Mouse (Mus musculus) spleen, adult 18-20 months (tissue): Measurements from ENCODE around the gene Fam184a.
"Not testable (repeated sequence)": the region's sequence is repeated elsewhere in the genome, so short reads cannot be mapped to it uniquely, and the experiment has no call there.

Source experiments
- DNase-seq, 2 experiments: peaks; one replicate each; pipeline ENCODE4 v3.0.0; 2022; ENCODE audit warnings: mixed read lengths in 2 of 2

Fam184a gene

DNA sequence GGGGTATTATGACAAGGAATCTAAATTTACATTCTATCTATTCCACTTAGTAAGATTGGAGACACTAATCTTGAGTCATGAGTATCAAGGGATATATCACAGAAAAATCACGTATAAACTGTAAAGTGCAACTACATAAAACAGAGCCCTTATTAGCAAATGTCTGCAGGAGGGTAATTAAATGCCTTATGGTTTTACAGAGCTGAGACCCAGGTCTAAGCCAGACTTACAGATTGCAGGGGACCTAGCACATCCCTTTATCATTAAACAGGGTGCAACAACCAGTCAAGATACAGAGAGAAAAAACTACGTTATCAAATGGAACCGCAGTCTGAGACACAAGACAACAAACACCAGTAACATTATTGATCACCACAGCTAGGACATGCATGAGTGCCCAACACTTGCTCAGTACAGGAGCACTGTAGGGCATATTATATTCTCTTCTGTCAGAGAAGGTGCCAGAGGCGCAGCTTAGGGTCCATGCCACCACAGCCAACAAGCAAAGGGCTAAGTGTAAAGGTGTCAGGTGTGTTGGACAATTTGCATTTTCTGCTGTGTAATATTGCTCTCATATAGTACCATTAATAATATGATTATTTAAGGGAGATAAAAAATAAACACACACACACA is 61.9 kb downstream of the Fam184a start:
- no peak for DNase-seq

DNA sequence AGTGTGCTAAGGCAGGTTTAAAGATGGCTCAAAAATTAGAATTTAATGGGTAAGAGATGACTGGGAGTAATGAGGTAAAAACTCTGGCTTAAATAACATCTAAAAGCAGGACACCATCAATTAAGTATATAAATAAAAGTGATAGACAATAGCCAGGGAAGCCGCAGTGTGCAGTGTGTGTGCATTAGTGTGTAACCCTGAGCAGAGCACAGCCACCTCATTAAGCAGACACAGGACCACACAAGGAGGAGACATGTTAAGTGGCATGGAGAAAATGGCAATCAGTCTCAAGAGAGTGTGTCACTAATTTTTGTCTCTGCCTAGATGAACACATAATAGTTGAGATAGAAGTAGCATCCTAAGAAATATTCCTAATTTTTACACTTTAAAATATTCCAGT is 62.4 kb downstream of the Fam184a start:
- DNase-seq, result no peak

DNA sequence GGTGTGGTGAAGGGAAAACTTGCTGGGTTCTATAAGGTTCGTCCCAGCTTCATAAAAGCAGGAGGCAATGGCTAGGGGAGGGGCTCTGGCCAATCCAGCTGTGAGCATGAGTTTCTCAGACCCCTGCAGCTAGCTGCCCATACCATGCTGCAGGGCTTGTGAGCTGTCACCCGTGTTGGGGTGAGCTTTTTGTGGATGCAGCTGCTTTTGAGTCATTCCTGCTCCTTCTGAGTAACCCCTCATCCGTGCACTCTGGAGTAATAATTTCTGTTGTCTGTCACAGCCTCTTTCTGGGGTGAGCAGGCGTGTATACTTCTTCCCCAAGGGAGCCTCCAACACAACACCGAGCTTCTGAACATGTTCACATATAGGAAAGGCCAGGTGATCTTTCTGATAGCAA is 63.0 kb downstream of the Fam184a start:
- no peak for DNase-seq

DNA sequence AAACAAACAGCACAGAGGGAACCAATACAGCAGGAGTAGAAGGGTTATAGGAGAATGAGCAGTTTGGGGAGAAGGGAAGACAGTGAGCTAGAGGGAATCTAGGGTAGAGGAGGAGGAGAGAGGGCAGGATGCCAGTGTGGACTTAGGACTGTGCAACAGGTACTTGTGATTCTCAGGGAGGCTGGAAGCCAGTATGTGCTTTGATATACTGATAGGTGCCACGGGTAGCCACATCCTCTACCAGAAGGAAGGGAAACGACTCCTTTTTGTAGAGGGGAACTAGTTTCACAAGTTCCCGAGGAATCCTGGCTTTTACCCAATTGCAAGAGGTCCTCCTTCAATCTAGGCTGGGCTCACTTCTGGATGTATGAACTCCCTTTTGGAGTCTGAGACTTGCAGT is 65.1 kb downstream of the Fam184a start:
- no peak for DNase-seq

DNA sequence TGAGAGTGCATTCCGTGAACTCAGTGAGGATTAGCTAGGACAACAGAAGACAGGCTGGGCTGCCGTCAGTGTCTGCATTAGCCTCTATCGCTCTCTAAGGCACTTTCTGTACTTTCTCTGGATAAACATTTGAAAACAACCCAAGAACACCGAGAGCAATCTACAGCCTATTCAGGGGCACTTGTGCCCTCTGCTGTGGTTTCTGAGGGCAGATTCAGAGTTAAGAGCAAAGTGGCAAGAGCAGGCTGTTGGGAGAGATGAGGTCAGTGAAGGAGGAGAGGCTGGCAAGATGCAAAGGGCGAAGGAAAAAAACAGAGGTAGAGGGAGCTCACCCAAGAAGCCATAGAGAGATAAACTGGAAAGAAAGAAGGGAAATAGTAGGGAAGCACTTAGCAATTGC is 67.7 kb downstream of the Fam184a start:
- DNase-seq, result no peak

DNA sequence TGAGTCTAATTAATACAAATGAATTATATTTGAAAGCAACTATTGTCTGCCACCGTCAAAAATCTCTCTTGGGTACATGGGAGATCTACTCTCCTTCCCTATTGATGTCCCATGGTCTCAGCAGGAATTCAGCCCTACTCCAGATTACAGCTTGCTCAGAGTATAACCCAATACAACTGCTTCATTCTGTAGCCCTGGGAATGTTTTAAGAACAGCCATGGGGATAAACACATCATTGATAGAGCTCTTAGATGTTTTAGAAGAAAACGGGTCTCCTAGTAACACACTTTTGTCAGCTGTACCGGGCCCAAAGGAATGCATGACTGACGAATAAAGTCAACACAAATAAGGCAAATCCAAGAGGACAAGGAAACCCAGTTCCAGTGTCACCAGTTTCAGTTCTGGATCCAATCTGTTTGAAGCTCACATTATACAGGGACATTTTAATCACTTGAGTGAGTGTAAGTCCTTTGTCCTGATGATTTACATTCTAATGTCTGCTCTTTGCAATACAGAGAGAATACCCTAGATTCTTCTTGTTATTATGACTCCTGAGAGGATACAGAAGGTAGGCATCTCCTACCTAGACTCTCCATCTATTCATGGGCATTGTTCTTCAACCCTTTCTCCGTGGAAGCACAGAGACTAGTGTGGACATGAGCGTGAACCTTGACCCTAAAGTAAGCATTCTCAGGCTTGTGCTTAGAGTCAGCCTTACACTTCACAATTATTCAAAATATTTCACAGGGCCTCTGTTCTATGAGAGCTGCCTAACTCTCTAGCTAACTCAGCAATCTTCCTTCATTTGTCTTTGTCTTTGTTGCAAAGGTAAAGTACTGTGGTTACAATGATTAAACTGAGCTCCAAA is 71.0 kb downstream of the Fam184a start:
- DNase-seq, result no peak

DNA sequence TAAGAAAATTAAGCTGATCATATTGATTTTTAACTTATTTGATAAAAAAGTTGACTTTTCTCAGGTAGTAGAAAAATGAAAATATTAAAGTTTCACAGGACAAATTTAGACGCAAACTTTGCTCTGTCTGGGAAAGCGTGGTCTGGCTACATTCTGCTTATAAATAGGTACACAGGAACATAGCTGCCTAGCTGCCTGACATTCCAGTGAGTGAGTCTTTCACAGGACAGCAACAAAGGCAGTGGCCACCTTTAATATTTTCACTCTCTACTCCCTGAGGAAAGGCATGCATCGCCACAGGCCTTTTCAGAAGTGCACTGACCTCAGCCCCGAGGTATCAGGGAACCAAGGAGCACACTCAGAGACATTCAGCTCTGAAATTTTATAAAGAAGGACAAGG is 89.1 kb downstream of the Fam184a start:
- no peak for DNase-seq

DNA sequence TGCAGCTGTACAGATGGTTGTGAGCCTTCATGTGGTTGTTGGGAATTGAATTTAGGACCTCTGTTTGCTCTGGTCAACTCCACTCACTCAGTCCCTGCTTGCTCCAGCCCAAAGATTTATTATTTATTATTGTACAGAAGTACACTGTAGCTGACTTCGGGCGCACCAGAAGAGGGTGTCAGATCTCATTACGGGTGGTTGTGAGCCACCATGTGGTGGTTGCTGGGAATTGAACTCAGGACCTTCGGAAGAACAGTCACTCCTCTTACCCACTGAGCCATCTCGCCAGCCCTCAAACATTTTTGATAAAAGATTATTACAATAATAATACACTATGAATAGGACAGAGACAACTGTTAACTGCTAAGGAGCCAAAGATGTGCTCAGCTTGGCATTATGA is 96.7 kb downstream of the Fam184a start:
- not testable (repeated sequence) for DNase-seq

GRCm38 (mm10) chr10:53650683-53651082 is 100.2 kb downstream of the Fam184a start:
- no peak for DNase-seq

GRCm38 (mm10) chr10:53641507-53641906 is 109.4 kb downstream of the Fam184a start:
- no peak for DNase-seq

DNA sequence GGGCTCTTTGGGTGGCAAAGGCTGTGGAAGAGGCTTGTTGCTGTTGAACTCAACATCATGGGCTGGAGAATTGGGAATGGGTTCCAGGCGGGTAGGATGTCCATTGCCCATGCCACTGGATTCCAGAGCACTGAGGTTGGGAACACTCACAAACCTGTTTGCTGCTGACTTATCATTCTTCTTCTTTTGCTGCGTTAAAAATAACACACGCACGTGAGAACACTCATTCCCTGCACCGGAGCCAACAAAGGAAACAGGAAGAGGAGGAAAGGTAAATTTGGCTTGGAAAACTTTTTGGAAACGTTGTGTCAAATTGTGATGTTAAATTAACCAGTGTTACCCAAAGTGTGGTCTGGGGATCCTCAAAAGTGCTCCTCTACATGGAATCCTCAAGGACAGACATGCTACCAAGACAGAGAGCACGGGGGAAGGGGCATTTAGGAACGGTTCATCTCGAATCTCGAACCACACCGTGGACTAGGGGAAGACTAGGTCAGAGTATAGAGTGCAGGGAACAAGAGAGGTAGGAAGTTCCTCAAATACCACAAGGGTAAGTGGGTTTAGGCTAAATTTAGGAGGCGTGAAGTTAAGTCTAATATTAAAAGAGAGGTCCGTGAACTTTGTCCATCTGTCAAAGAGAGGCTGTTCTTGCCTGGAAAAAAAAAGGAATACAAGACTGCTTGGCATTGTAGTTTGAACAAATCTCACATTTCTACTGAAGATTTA is 115.5 kb downstream of the Fam184a start:
- no peak for DNase-seq

DNA sequence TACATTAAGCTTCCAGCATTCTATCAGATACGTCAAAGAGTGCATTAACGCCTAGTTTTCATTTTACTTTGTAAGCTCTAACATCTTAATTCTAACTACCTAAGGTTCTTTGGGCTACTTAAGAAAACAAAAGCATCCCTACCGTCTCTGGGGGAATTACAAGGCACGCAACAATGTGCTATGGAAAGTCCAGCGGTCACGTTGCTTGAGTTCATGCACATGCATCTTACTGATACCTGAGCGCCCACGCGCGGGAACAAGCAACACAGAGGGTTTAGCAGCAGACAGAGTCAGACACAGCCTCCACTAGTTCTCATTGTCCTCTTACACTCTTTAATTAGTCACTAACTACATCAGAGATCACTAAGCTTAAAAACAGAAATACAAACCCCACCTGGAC is 116.8 kb downstream of the Fam184a start:
- no peak for DNase-seq

DNA sequence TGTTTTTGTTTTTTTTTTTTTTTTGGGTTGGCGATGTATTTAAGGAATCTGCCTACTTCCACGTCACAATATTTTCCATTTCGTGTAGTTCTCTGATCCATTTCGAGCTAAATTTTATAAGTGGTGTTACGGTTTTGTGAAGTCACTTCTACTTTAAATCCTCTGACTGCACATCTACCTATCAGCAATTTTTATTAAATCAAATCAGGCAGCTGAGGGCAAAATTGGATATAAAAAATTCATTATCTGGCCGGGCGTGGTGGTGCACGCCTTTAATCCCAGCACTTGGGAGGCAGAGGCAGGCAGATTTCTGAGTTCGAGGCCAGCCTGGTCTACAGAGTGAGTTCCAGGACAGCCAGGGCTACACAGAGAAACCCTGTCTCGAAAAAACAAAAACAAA is 120.6 kb downstream of the Fam184a start, which contains the start of gene Mcm9:
Gene Mcm9, minus strand, starts transcription at position 101 of the 400 bp plus-strand sequence.
- not testable (repeated sequence) for DNase-seq

- DNase-seq, result peak; percentile 90 to 96
Observed at GRCm38 (mm10) chr10:53629918-53630250, 121.0 kb downstream of the Fam184a start.

DNA sequence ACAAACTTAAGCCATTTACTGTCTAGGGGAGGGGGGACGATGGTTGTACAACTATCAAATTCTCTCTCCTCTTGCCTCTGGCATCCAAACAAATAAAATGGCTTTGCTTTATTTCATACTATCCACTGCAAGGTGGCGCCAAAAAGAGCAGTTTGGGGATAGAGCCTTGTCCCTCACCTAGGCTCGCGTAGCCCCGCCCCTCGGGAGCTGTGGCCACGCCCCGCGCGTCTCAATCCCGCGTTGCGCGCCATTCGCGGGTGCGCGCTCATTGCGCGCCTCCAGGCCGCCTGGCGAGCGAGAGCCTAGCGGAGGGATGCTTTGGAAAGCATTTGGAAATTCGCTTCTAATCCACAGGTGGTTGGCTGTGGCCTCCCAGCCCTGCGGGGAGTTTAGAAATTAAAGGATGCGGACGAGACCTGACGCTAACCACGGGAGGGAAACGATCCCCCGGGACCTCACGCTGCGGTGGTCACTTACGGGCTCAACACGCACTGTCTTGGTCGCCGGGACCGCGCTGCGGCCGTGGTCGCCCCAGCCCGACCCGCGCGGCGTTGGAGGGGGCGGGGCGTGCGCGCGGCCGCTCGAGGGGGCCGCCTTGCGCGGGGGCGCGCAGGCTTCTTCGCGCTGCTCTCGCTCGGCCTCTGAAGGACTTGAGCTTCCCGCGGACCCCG is 121.5 kb downstream of the Fam184a start:
- peak; percentile 84 to 95 for DNase-seq

- no peak for DNase-seq
Observed at GRCm38 (mm10) chr10:53615850-53616616, 134.9 kb downstream of the Fam184a start.

- no peak for DNase-seq
Observed at GRCm38 (mm10) chr10:53613955-53614354, 137.0 kb downstream of the Fam184a start.

- DNase-seq, result no peak
Observed at GRCm38 (mm10) chr10:53612172-53612571, 138.8 kb downstream of the Fam184a start.

DNA sequence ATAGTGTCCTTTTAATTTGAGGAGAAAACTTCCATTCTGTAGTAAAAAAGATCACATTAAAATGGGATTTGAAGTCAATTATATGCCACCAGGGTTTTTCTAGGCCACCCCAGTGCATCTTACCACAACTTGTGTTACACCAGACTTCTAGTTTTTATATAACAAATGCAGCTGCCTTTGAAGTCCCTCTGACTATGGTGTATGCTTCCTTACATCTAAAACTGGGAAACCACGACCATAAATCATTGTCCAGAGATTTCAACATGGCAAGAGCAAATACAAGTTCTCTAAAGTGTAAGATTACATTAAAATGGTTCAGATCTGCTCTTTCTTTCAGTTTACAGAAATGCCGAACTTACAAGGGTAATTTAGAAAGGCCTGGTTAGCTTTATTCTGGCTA is 142.6 kb downstream of the Fam184a start:
- no peak for DNase-seq

- no peak for DNase-seq
Observed at GRCm38 (mm10) chr10:53605328-53605727, 145.6 kb downstream of the Fam184a start.

- DNase-seq, result no peak
Observed at GRCm38 (mm10) chr10:53598821-53599220, 152.1 kb downstream of the Fam184a start.
